Mouse (Mus musculus) MN1 (cell line): Measurements from ENCODE around the gene Rassf2.
A peak's percentile ranks its signal among the peaks of the same experiment; 100 is the strongest.

Experiments
- DNase-seq: peaks from one replicate; pipeline ENCODE4 v3.0.0-alpha.2; 2016; ENCODE audit warnings: low spot score

Gene Rassf2

GRCm38 (mm10) chr2:132029646-132030417 lies at the start of gene Rassf2:
Rassf2 (minus strand) TSS chr2:132030258.
- peak; percentile 91 for DNase-seq

GRCm38 (mm10) chr2:132079139-132079538 lies 49.1 kb upstream of the Rassf2 start:
- DNase-seq: no peak

- no peak for DNase-seq
Observed at GRCm38 (mm10) chr2:132073052-132073451, 43.0 kb upstream of the Rassf2 start.

GRCm38 (mm10) chr2:132069985-132070735 lies 40.1 kb upstream of the Rassf2 start:
- DNase-seq: no peak

- no peak for DNase-seq
Observed at GRCm38 (mm10) chr2:132064185-132064831, 34.2 kb upstream of the Rassf2 start.

GRCm38 (mm10) chr2:132063776-132064175 lies 33.7 kb upstream of the Rassf2 start:
- DNase-seq: no peak

GRCm38 (mm10) chr2:132061884-132062283 lies 31.8 kb upstream of the Rassf2 start:
- DNase-seq: no peak

- no peak for DNase-seq
Observed at GRCm38 (mm10) chr2:132059919-132060318, 29.9 kb upstream of the Rassf2 start.

- peak; percentile 78 for DNase-seq
Observed at GRCm38 (mm10) chr2:132055349-132055753, 25.3 kb upstream of the Rassf2 start.

- no peak for DNase-seq
Observed at GRCm38 (mm10) chr2:132053824-132054223, 23.8 kb upstream of the Rassf2 start.

- DNase-seq: no peak
Observed at GRCm38 (mm10) chr2:132051798-132052197, 21.7 kb upstream of the Rassf2 start.

- no peak for DNase-seq
Observed at GRCm38 (mm10) chr2:132049921-132050320, 19.9 kb upstream of the Rassf2 start.

- no peak for DNase-seq
Observed at GRCm38 (mm10) chr2:132049491-132049890, 19.4 kb upstream of the Rassf2 start.

- DNase-seq: no peak
Observed at GRCm38 (mm10) chr2:132048143-132048772, 18.2 kb upstream of the Rassf2 start.

- no peak for DNase-seq
Observed at GRCm38 (mm10) chr2:132047364-132047763, 17.3 kb upstream of the Rassf2 start.

- DNase-seq: no peak
Observed at GRCm38 (mm10) chr2:132046659-132047058, 16.6 kb upstream of the Rassf2 start.

GRCm38 (mm10) chr2:132044320-132045274 lies 14.5 kb upstream of the Rassf2 start:
- DNase-seq: no peak

GRCm38 (mm10) chr2:132043101-132043621 lies 13.1 kb upstream of the Rassf2 start:
- DNase-seq: no peak

GRCm38 (mm10) chr2:132039894-132040293 lies 9.8 kb upstream of the Rassf2 start:
- no peak for DNase-seq

- DNase-seq: no peak
Observed at GRCm38 (mm10) chr2:132036326-132036725, 6.3 kb upstream of the Rassf2 start.

GRCm38 (mm10) chr2:132035470-132035835 lies 5.4 kb upstream of the Rassf2 start:
- DNase-seq: no peak
